Mouse (Mus musculus) G1E (cell line): ENCODE measurements around the gene Tbck. TPM values are rescaled to one million over a fixed set of nuclear protein-coding genes. Genes with fewer than 3 reads are reported as not detected.

Experiments
- ATAC-seq: 2 replicates; pipeline ENCODE4 v1.8.0; 2016; ENCODE audit warnings: mild to moderate bottlenecking; ENCODE audit not compliant: insufficient number of reproducible peaks, poor library complexity, low FRiP score, severe bottlenecking; ENCODE audit errors: extremely low read depth
- DNase-seq: peaks from one replicate; pipeline ENCODE4 v3.0.0; 2012; ENCODE audit warnings: low spot score
- H3K27me3 ChIP-seq: 2 replicates; pipeline ENCODE4 v1.6.1; 2012; ENCODE audit warnings: mild to moderate bottlenecking, low read length, inconsistent platforms; ENCODE audit not compliant: insufficient read depth
- H3K36me3 ChIP-seq: replicated peaks from 2 replicates; pipeline ENCODE3; 2012; ENCODE audit warnings: mild to moderate bottlenecking, inconsistent platforms
- H3K4me1 ChIP-seq: 2 replicates; pipeline ENCODE4 v1.6.1; 2012; ENCODE audit warnings: low read depth, low read length, inconsistent platforms, mixed read lengths; ENCODE audit not compliant: insufficient read depth
- H3K4me3 ChIP-seq: 2 replicates; pipeline ENCODE4 v1.5.1; 2012; ENCODE audit warnings: low read depth, mild to moderate bottlenecking, inconsistent platforms, low read length, moderate library complexity, mixed read lengths
- H3K9me3 ChIP-seq: replicated peaks from 2 replicates; pipeline ENCODE4 v1.6.1; 2012; ENCODE audit warnings: inconsistent platforms
- CTCF ChIP-seq: IDR thresholded peaks from 2 replicates; pipeline ENCODE4 v1.5.1; 2012; ENCODE audit warnings: low read depth, low read length, inconsistent platforms, mixed read lengths
- GATA1 ChIP-seq: IDR thresholded peaks from 2 replicates; pipeline ENCODE4 v1.6.1; 2012; ENCODE audit warnings: borderline replicate concordance, low read length, inconsistent platforms, mixed read lengths
- GATA2 ChIP-seq: IDR thresholded peaks from 2 replicates; pipeline ENCODE4 v1.6.1; 2012; ENCODE audit warnings: low read depth, low read length, inconsistent platforms, borderline replicate concordance
- POLR2AphosphoS5 ChIP-seq: IDR thresholded peaks from 2 replicates; pipeline ENCODE4 v1.6.1; 2012; ENCODE audit warnings: low read depth, low read length, inconsistent platforms; ENCODE audit not compliant: insufficient replicate concordance
- TAL1 ChIP-seq: conservative IDR thresholded peaks from 2 replicates; pipeline ENCODE4 v1.6.1; 2012; ENCODE audit warnings: low read depth, low read length, inconsistent platforms, mixed read lengths
- polyA plus RNA-seq: library from polyadenylated mRNA; stranded (reverse); fragments of >175 nt; gene quantifications from 2 replicates; pipeline ENCODE4 v1.2.3, GENCODE M21; 2012
- total RNA-seq, 2 experiments: library from RNA; stranded (forward) in 1 of 2; stranded (reverse) in 1 of 2; fragments of 200-1000 nt in 1 of 2; fragments of >200 nt in 1 of 2; fragmentation: Nextera tagmentation in 1 of 2; gene quantifications; 2 replicates each; pipeline ENCODE4 v1.2.3; 2014 to 2017

The Tbck gene
- total and polyA plus RNA-seq, 3 experiments: 3.3 to 33.2 (median 22.9) TPM

- Histone ChIP-seq H3K27me3 (no peaks in the 10 kb centered on the region), H3K4me3 (no peak overlapping the region), H3K4me1 (peaks cover 48% of the 10 kb centered on the region), H3K9me3 (no peaks in the 10 kb centered on the region), H3K36me3 (peaks cover 8% of the 10 kb centered on the region)
- TF ChIP-seq POLR2AphosphoS5 (no peak), GATA1 (no peak), TAL1 (no peak), GATA2 (no peak), CTCF (no peak)
- ATAC-seq (no peak), DNase-seq (no peak)
These were observed 128.4 kb downstream of the Tbck start for GRCm38 (mm10) chr3:132812356-132812755.

DNA sequence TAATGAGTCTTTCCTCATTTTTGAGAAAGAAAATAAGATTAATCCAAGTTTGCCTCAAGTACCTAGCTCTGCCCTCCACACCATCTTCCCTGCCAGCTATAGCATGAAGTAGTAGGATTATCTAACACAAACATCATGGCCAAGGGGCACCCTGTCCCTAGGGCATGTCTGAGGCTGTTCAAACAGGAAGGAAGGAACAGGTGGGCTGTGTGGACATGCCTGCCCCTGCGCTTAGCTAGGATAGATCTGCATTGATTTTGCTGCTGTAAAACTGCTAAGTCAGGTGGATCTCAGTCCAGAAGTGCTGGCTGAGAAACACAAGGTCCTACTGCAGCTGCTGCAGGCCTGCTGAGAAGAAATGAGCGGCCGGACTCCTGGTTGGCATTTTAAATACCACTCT lies 129.2 kb downstream of the Tbck start:
- Histone ChIP-seq H3K4me1 (peaks cover 52% of the 10 kb centered on the region), H3K9me3 (no peaks in the 10 kb centered on the region), H3K27me3 (no peaks in the 10 kb centered on the region), H3K36me3 (peaks cover 6% of the 10 kb centered on the region), H3K4me3 (no peak overlapping the region)
- no peak for ATAC-seq
- no peak for TF ChIP-seq POLR2AphosphoS5
- no peak for TF ChIP-seq CTCF
- no peak for TF ChIP-seq GATA2
- no peak for TF ChIP-seq GATA1
- no peak for TF ChIP-seq TAL1
- DNase-seq: no peak

GRCm38 (mm10) chr3:132813706-132814497 lies 130.0 kb downstream of the Tbck start:
- H3K4me3 ChIP-seq: no peak overlapping the region; the same call in 1 of the 2 replicates
- no peaks in the 10 kb centered on the region for H3K27me3 ChIP-seq
- ATAC-seq (no peak), DNase-seq (no peak)
- TF ChIP-seq GATA1 (no peak), CTCF (no peak), GATA2 (no peak), TAL1 (no peak), POLR2AphosphoS5 (no peak)
- H3K36me3 ChIP-seq: peaks cover 6% of the 10 kb centered on the region
- H3K9me3 ChIP-seq: no peaks in the 10 kb centered on the region
- peaks cover 56% of the 10 kb centered on the region for H3K4me1 ChIP-seq

- Histone ChIP-seq H3K9me3 (no peaks in the 10 kb centered on the region), H3K27me3 (no peaks in the 10 kb centered on the region), H3K36me3 (peaks cover 4% of the 10 kb centered on the region), H3K4me3 (peak overlapping the region; percentile 54; the same call in 1 of the 2 replicates), H3K4me1 (peaks cover 63% of the 10 kb centered on the region)
- ATAC-seq (peak; percentile 84), DNase-seq (peak; percentile 37)
- TF ChIP-seq POLR2AphosphoS5 (no peak), TAL1 (peak; percentile 67)
These were observed 131.0 kb downstream of the Tbck start for GRCm38 (mm10) chr3:132814791-132815496.

GRCm38 (mm10) chr3:132815497-132816326 lies 131.8 kb downstream of the Tbck start:
- H3K4me1 ChIP-seq: peaks cover 66% of the 10 kb centered on the region
- no peaks in the 10 kb centered on the region for H3K27me3 ChIP-seq
- H3K4me3 ChIP-seq: no peak overlapping the region; the same call in 1 of the 2 replicates
- peaks cover 4% of the 10 kb centered on the region for H3K36me3 ChIP-seq
- no peak for DNase-seq
- ATAC-seq: peak; percentile 10
- H3K9me3 ChIP-seq: no peaks in the 10 kb centered on the region
- TF ChIP-seq CTCF: no peak
- TF ChIP-seq GATA2: no peak
- TF ChIP-seq GATA1: no peak
- no peak for TF ChIP-seq TAL1
- no peak for TF ChIP-seq POLR2AphosphoS5

- TF ChIP-seq GATA2: no peak
- TF ChIP-seq CTCF: no peak
- H3K4me3 ChIP-seq: no peak overlapping the region
- ATAC-seq: peak; percentile 64
These were observed 135.5 kb downstream of the Tbck start for GRCm38 (mm10) chr3:132819408-132819807.

More at GRCm38 (mm10) chr3:132819408-132819807, 135.5 kb downstream of the Tbck start:
- Histone ChIP-seq H3K9me3 (no peaks in the 10 kb centered on the region), H3K27me3 (no peaks in the 10 kb centered on the region), H3K4me1 (peaks cover 46% of the 10 kb centered on the region), H3K36me3 (no peaks in the 10 kb centered on the region)
- no peak for DNase-seq
